Mouse (Mus musculus) right cerebral cortex, postnatal 4 days (tissue): ENCODE measurements around the gene Ddx46.

Experiments used
- DNase-seq: peaks from one replicate; pipeline ENCODE4 v3.0.0-alpha.2; 2022

The Ddx46 gene

DNA sequence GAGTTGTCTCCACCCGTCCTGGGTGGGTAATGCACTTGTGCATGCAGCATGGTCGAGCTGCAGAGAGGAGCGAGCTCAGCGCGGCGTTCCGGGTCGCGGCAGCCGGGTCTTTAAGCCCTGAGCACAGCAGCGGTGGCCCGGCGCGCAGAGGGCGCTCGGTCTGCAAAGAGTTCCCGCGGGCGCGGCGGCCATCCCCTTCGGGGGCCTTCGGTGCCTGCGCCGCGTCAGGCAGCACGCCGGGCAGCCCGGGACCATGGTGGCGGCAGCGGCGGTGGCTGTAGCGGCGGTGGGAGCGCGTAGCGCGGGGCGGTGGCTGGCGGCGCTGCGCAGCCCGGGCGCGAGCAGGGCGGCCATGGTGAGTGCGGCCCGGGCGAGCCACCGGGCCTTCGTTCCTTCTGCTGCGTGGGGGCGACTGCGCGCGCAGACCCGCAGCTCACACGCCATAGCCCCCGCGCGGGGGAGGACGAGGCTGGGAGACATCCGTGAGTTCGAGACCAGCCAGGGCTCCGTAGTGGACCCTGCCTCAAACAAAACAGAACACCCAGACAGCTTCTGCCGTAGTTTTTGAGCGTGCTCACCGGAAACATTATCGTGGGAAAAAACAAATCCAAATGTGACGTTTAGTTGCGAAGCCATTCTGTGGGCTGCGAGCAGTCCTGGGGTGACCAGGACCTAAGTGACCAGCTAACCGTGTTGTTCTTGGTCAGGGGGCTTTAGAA lies 92.5 kb downstream of the Ddx46 start, which contains the start of gene Pcbd2:
TSS of gene Pcbd2 (plus strand) at position 249 of the 719 bp plus-strand sequence.
- peak; percentile 82 for DNase-seq

DNA sequence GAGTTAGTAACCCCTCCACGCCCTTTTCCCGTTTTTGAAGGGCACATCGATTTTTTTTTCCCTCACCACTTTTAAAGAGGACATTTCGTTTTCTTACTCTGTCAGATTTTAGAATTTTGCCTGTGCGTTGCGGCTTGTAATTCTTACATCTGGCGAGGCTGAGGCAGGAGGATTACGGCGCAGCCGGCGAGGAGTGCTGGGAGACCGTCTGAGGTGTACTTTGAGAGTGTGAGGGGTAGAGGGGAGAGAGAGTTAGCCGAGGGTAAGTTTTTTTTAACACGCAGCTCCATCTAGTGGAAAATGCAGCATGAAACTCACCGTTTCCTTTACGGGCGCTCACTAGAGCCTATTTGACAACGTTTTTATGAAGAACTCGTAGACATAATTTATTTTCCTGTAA lies 93.0 kb downstream of the Ddx46 start:
- DNase-seq, result peak; percentile 43

GRCm38 (mm10) chr13:55730716-55731115 lies 95.9 kb downstream of the Ddx46 start:
- no peak for DNase-seq
